Mouse (Mus musculus) bone marrow macrophage, adult 2 months (primary cell): ENCODE measurements at regions not wholly inside any gene's neighbourhood (a gene's known extent, or its start where the extent isn't known, plus 50 kb on each side); places are given as distances from the start of the nearest gene placed in this dataset.

Experiments used
- H3K27ac ChIP-seq: 2 replicates; pipeline ENCODE4 v1.5.1; 2012; ENCODE audit warnings: low read depth, low read length; ENCODE audit not compliant: insufficient read depth
- H3K4me1 ChIP-seq: 2 replicates; pipeline ENCODE4 v1.6.1; 2012; ENCODE audit warnings: low read length; ENCODE audit not compliant: control insufficient read depth, insufficient read depth
- H3K4me3 ChIP-seq: 2 replicates; pipeline ENCODE4 v1.5.1; 2012; ENCODE audit warnings: mild to moderate bottlenecking, low read length, moderate library complexity; ENCODE audit not compliant: insufficient read depth
- CTCF ChIP-seq: IDR thresholded peaks from 2 replicates; pipeline ENCODE4 v1.5.1; 2012; ENCODE audit warnings: low read depth, mild to moderate bottlenecking, low read length, moderate library complexity
- POLR2A ChIP-seq: IDR thresholded peaks from 2 replicates; pipeline ENCODE4 v1.6.1; 2012; ENCODE audit warnings: mild to moderate bottlenecking, low read depth, low read length, borderline replicate concordance

DNA sequence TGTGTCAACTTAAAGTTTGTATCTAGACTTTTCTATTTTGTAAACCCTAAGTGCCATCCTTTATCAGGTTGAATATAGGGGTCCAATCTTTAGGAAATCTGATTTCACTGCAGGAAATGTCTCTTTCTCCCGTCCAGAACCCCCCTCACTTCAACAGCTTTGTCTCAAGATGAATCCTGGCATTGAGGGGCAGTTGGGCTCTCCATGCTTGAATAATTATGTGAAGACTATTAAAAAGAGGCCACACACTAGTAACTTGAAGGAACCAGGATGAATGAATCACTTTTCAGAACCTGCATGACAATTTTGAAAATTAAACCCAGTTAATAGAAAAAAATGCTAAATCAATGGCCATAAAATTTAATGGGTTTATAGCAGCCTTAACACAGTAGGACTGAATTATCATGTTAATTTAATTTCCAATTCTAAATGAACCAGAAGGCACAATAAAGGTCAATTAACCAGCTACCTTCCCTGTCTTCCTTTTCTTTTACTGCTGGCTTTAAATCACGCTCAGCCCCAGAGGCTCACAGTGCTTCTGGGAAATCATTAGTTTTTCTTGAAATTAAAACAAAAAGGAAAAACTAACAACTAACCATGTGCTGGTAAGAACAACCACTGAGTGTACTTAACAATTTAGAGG, 185.3 kb upstream of the Fam92a start:
- Histone ChIP-seq H3K4me1 (no peaks in the 10 kb centered on the region), H3K27ac (no peak overlapping the region), H3K4me3 (no peak overlapping the region)
- TF ChIP-seq CTCF (no peak), POLR2A (no peak)

DNA sequence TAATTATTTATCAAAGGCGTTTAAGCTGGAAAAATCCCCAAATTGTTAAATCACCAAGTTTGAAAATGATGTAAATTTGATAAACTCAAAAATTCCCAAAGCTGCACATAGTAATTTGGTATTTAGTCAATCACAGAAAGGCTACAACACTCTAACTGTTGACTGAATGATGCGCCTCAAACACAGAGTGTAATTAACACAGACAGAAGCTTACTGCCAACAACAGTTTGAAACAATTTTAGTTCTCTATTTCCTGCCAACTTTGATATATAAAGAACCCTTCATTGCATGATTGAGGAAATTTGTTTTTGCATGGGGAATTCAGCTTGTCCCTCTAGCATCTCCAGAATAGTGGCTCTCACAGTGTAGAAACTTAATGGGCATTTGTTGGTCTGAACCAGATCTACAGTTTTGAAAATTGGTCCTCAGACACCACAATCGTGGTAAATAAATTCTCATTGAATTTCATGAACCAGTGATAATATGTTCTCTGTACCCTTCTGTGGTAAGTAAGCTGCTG, 181.6 kb upstream of the Fam92a start:
- H3K4me1 ChIP-seq: no peaks in the 10 kb centered on the region
- H3K4me3 ChIP-seq: no peak overlapping the region
- no peak for TF ChIP-seq CTCF
- no peak for TF ChIP-seq POLR2A
- no peak overlapping the region for H3K27ac ChIP-seq

DNA sequence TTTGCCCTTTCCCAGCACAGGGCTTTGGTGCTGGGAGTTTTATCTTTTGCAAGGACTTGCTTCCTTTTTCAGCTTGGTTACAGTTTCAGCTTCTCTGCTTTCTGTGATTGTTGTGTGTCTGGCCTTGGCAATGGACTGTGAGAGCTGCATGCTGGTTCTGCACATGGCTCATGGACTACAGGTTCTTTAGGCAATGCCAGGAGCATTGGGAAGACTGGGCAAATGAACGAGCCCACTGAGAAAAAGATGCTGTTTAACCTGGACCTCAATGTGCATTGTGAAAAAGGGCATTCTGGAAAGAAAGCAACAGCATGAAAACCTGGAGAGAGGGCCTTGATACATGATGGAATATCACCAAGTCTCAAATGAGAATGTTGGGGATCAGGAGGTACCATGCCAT, 167.4 kb upstream of the Fam92a start:
- TF ChIP-seq POLR2A (no peak), CTCF (no peak)
- H3K4me1 ChIP-seq: no peaks in the 10 kb centered on the region
- H3K4me3 ChIP-seq: no peak overlapping the region
- no peak overlapping the region for H3K27ac ChIP-seq

DNA sequence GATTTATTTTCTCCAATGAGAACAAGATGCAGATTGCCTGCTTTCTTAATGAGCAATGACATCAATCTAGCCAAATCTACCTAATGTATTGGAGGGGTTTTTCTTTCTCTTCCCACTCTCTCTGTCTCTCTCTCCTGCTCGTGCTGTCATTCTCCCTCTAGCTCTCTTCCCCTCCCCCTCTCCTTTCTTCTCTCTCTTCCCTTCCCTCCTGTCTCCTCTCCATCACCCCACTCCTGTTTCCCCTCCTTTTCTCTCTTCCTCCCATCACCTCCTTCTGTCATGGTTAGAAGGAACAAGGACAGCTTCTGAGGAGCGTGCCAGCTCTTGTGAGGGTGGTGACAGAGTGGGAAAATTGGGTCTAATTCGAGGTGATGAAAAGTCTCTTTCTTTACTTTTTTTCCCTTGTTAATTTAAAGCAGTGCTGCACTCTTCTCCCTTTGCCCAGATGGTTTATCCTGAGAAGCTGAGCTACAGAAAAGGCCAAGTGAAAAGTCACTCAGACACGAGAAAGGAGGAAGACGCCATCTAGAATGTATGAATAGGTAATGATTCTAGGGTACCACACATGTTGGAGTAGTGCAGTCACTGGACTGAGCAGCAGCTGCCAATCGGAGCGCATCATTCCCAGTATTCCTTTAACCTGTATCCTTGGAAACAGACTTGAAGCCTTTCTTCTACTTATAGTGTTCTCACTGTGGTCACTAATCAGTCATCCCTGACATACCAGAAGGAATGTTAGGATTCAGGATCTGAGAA, 163.2 kb upstream of the Fam92a start:
- TF ChIP-seq CTCF: no peak
- TF ChIP-seq POLR2A: no peak
- H3K4me1 ChIP-seq: no peaks in the 10 kb centered on the region
- no peak overlapping the region for H3K4me3 ChIP-seq
- no peak overlapping the region for H3K27ac ChIP-seq

DNA sequence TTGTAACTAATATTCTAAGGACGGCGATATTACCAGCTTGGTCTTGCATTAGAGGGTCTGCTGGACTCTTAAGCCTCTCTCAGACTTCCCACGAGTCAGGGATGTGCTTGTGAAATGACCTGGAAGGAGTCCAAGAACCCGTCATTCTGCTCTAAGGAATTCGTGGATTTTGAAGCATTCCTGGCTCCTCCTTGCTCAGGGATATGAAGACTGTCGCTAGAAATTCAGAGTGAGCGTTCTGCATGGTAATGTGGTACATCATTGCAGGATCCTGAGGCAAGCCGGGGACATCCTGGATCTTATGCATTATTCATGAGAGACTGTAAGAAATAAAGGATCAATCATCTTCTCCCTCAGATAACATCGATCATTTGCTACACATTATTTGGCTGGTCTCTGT, 162.6 kb upstream of the Fam92a start:
- no peak overlapping the region for H3K27ac ChIP-seq
- TF ChIP-seq POLR2A (no peak), CTCF (no peak)
- no peak overlapping the region for H3K4me3 ChIP-seq
- H3K4me1 ChIP-seq: no peaks in the 10 kb centered on the region

DNA sequence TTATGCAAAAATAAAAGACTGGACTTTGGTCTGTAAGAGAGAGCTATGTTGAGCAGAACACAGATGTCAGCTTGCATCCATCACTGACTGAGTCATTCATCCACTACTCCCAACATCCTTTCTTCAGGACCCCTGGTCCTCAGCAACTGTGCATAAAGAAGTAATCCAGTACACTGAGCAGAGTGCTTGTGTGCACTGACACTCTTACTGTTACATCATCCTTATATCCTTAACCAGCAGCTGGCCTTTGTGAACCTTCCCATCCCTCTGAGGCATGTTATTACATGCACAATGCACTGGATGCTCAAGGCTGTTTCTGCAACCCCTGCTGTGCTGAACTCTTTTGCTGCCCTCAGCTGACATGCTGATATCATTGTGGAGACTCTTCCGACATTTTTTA, 144.2 kb upstream of the Fam92a start:
- no peaks in the 10 kb centered on the region for H3K4me1 ChIP-seq
- no peak overlapping the region for H3K4me3 ChIP-seq
- TF ChIP-seq POLR2A (no peak), CTCF (no peak)
- H3K27ac ChIP-seq: no peak overlapping the region

DNA sequence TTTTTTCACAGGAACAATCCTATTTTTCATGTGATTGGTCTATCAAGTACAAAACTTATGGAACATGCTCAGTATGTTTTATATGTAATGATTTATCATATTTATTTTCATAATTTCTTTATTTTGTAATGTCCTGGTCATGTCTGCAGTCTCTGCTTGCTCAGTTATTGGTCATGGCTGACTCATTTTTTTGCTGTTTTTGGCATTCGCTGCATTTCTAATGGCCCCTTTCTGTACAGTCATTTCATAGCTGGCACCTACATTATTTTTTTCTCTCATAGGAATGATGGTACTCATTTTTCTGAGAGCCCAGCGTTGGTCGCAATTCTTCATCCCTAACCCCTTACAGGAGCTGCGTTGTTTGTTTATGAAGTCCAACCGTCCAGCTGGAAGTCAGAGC, 136.5 kb upstream of the Fam92a start:
- TF ChIP-seq CTCF (no peak), POLR2A (no peak)
- Histone ChIP-seq H3K27ac (no peak overlapping the region), H3K4me1 (no peaks in the 10 kb centered on the region)

DNA sequence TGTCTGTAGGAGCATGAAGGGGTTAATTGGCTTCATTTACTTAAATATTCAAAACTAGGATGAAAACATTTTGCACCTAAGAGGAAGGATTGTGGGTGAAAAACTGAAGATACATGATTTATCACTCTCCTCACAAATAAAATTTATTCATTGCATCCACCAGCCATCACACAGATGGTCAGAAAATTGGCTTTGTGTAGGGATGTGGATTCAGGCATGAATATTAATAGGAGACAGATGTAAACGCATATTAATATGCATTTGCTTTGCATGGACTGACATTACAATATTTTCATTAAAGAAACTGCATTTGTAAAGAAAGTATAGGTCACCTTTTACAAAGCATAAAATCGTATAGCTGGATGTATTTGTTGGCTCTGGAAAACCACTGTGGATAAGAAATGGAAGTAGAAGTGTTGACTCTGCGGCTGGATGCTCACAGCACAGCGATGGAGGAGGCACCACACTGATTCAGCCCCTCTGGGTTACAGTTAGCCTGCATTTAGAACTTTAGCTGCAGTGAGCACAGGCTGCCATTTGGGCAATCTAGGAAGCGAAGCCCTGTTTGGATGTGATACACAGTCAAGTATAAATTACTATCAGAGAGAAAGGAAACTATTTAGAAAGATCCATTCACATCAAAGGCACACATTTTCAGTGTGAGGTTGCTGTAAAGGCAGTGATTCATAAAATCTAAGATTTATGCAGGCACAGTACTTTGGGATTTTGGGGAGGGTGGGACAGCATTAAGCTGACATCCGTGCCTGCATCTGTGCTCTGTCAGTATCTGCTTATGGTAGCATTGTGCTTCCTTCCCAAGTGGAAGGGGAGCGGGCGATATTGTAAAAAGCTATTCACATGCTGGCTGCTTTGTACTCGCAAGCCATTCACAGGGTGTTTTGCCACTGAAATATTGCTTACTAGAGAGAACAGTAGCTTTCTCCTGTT, 135.1 kb upstream of the Fam92a start:
- no peak overlapping the region for H3K4me3 ChIP-seq
- no peak overlapping the region for H3K27ac ChIP-seq
- H3K4me1 ChIP-seq: no peaks in the 10 kb centered on the region
- no peak for TF ChIP-seq CTCF
- no peak for TF ChIP-seq POLR2A

More for the DNA sequence above, 136.5 kb upstream of the Fam92a start:
- H3K4me3 ChIP-seq: no peak overlapping the region

DNA sequence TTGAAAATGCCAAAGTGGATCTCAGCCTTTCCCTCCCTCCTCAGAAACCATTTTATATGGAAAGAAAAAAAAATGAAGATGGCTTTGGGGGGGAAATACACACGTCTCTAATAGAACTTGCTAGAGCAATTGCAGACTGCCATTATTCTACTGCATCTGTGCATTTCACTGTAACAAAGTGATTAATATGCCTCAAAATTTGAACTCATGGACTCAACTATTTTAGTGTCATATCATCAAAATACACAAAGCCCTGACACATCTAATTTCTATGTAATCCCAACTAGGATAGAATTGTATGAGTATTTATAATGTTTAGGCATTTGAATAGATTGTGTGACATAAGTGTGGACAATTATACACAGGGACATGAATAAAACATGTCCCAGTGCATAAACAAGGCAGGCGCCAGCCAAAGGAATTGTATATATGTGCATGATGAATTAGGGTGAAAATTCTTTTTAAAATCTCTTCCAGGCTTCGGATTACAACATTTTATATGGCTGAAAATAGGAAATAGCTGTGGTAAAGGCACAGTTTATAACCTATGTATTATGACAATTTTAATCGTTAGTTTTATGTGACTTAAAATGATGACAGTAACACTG, 115.4 kb upstream of the Fam92a start:
- Histone ChIP-seq H3K27ac (no peak overlapping the region), H3K4me1 (no peaks in the 10 kb centered on the region), H3K4me3 (no peak overlapping the region)
- TF ChIP-seq POLR2A (no peak), CTCF (no peak)

DNA sequence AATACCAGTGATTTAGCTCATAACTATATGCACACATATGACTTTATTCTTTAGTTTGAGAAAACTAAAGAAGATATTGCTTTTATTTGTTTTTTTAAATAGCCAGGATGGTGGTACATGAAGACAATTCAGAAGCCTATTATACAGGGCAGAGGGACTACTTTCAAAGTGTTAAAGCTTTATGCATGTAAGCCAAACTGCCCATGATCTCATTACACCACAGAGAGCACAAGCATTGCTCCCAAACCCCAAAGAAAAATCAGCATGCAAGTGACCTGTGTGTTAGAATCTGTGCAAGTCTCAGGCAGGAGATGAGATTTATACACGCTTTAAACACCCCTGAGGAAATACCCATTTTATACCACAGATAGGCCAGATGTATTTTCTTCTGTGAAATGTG, 114.6 kb upstream of the Fam92a start:
- no peak overlapping the region for H3K27ac ChIP-seq
- no peak overlapping the region for H3K4me3 ChIP-seq
- no peaks in the 10 kb centered on the region for H3K4me1 ChIP-seq
- TF ChIP-seq CTCF (no peak), POLR2A (no peak)
